Mouse (Mus musculus) thymus, postnatal 14 days (tissue): ENCODE measurements around the gene Cers6.

Experiments
- DNase-seq: peaks from one replicate; pipeline ENCODE4 v3.0.0; 2021

Cers6 gene

GRCm38 (mm10) chr2:68917524-68917923 lies 56.3 kb downstream of the Cers6 start:
- DNase-seq: no peak

- no peak for DNase-seq
Measured at GRCm38 (mm10) chr2:68924344-68924743, 63.1 kb downstream of the Cers6 start.

- DNase-seq: no peak
Measured at GRCm38 (mm10) chr2:68925542-68925941, 64.3 kb downstream of the Cers6 start.

GRCm38 (mm10) chr2:68926913-68927790 lies 65.9 kb downstream of the Cers6 start:
- no peak for DNase-seq

GRCm38 (mm10) chr2:68932240-68932639 lies 71.0 kb downstream of the Cers6 start:
- peak; percentile 67 for DNase-seq

- DNase-seq: no peak
Measured at GRCm38 (mm10) chr2:68932656-68933055, 71.4 kb downstream of the Cers6 start.

GRCm38 (mm10) chr2:68934651-68935050 lies 73.4 kb downstream of the Cers6 start:
- no peak for DNase-seq

GRCm38 (mm10) chr2:68935721-68936294 lies 74.6 kb downstream of the Cers6 start:
- DNase-seq: no peak

- no peak for DNase-seq
Measured at GRCm38 (mm10) chr2:68936773-68937172, 75.5 kb downstream of the Cers6 start.

- DNase-seq: no peak
Measured at GRCm38 (mm10) chr2:68937833-68938232, 76.6 kb downstream of the Cers6 start.

GRCm38 (mm10) chr2:68944898-68945297 lies 83.7 kb downstream of the Cers6 start:
- no peak for DNase-seq

- no peak for DNase-seq
Measured at GRCm38 (mm10) chr2:68945976-68946375, 84.7 kb downstream of the Cers6 start.

- DNase-seq: no peak
Measured at GRCm38 (mm10) chr2:68946819-68947218, 85.6 kb downstream of the Cers6 start.

GRCm38 (mm10) chr2:68949137-68949536 lies 87.9 kb downstream of the Cers6 start:
- DNase-seq: no peak

- no peak for DNase-seq
Measured at GRCm38 (mm10) chr2:68949728-68950127, 88.5 kb downstream of the Cers6 start.

GRCm38 (mm10) chr2:68951706-68952105 lies 90.5 kb downstream of the Cers6 start:
- DNase-seq: no peak

- no peak for DNase-seq
Measured at GRCm38 (mm10) chr2:68953688-68954087, 92.4 kb downstream of the Cers6 start.

- DNase-seq: no peak
Measured at GRCm38 (mm10) chr2:68955496-68955895, 94.3 kb downstream of the Cers6 start.

- no peak for DNase-seq
Measured at GRCm38 (mm10) chr2:68956146-68956545, 94.9 kb downstream of the Cers6 start.

- peak; percentile 61 for DNase-seq
Measured at GRCm38 (mm10) chr2:68957831-68958230, 96.6 kb downstream of the Cers6 start.

GRCm38 (mm10) chr2:68959573-68959972 lies 98.3 kb downstream of the Cers6 start:
- DNase-seq: peak; percentile 62

GRCm38 (mm10) chr2:68960060-68960459 lies 98.8 kb downstream of the Cers6 start:
- DNase-seq: peak; percentile 57

- no peak for DNase-seq
Measured at GRCm38 (mm10) chr2:68960620-68961019, 99.4 kb downstream of the Cers6 start.

GRCm38 (mm10) chr2:68966360-68966759 lies 105.1 kb downstream of the Cers6 start:
- no peak for DNase-seq
